Mouse (Mus musculus) ES-E14 (cell line): Measurements from ENCODE around the gene Kng2.

Experiments
- CHD2 ChIP-seq: IDR thresholded peaks from 2 replicates; pipeline ENCODE4 v1.6.1; 2014; ENCODE audit warnings: mild to moderate bottlenecking, low read depth, low read length, inconsistent platforms
- ZC3H11A ChIP-seq: IDR thresholded peaks from 2 replicates; pipeline ENCODE4 v1.6.1; 2012; ENCODE audit warnings: low read depth, mild to moderate bottlenecking, inconsistent platforms, low read length, borderline replicate concordance
- ZNF384 ChIP-seq: IDR thresholded peaks from 2 replicates; pipeline ENCODE4 v1.6.1; 2012; ENCODE audit warnings: low read depth, low read length, inconsistent platforms

DNA sequence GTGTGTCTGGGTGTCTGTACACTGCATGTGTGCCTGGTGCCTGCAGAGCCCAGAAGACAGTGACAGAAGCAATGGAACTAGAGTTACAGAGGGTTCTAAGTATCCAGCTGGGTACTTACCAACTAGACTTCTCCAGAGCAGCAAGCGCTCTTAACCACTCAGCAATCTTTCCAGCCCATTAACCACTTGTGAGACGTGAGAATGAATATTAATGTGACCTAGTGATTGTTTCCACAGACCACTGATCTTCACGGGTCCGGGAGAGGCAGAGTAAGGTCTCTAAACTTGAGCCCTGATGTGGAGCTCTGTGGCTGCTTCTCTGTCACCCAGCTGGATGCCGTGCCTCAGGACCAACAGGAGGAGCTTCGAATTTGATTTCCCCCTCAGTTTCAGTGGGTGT is 4.2 kb downstream of the Kng2 start:
- TF ChIP-seq ZC3H11A (no peak), CHD2 (no peak), ZNF384 (no peak)
